Mouse (Mus musculus) spleen, adult 2 months (tissue): ENCODE results near the gene Cabp7.

Experiments used
- CTCF ChIP-seq: fragments of 200-500 bp; IDR thresholded peaks from 2 replicates; pipeline ENCODE4 v1.5.1; 2011; ENCODE audit warnings: mild to moderate bottlenecking, inconsistent platforms; ENCODE audit not compliant: insufficient read depth, insufficient read length, insufficient replicate concordance; ENCODE audit errors: extremely low read depth
- POLR2A ChIP-seq: fragments of 200-500 bp; IDR thresholded peaks from 2 replicates; pipeline ENCODE4 v1.6.1; 2011; ENCODE audit warnings: low read depth, low read length, inconsistent platforms

GRCm38 (mm10) chr11:4687027-4687426 lies 59.6 kb downstream of the Cabp7 start:
- no peak for TF ChIP-seq CTCF
- TF ChIP-seq POLR2A, result no peak
